Mouse (Mus musculus) heart, postnatal 4 days (tissue): ENCODE data around the gene Arl6. TPM values are rescaled to one million over a fixed set of nuclear protein-coding genes. Genes with fewer than 3 reads are reported as not detected.

ENCODE experiments used
- DNase-seq: peaks from one replicate; pipeline ENCODE4 v3.0.0; 2021
- total RNA-seq, 2 experiments: library from RNA; stranded (reverse); gene quantifications; 2 replicates each; pipeline ENCODE4 v1.2.3; 2021

The Arl6 gene
- total RNA-seq, 2 experiments from 2014 or later = 6.4 to 8.8 TPM

- DNase-seq = no peak
Measured at GRCm38 (mm10) chr16:59586911-59587310, 52.3 kb downstream of the Arl6 start.

GRCm38 (mm10) chr16:59586276-59586675 lies 52.9 kb downstream of the Arl6 start:
- no peak for DNase-seq

DNA sequence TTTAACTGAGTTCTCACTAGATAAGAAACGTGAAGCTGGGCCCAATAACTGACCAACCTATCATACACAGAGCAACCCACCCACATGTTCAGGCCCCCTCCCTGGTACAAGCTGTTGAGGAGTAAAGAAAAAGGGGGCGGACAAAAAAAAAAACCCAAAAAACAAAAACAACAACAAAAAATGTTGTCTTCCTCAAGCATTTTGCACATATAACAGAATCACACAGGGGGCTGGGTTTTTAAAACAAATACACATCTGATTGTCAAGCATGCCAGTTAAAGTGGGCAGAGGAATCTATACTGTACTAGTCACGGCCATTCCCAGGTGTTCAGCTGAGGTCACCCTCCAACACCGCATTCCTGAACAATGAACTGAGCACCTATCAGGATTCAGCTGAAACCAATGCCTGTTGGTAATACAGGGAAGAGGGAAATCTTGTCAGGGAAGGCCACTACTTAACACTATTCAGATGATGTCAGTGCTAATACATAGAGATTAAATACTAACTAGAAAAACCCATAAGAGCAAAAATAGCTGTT lies 53.4 kb downstream of the Arl6 start:
- DNase-seq = no peak

- DNase-seq = no peak
Measured at GRCm38 (mm10) chr16:59583515-59583914, 55.7 kb downstream of the Arl6 start.

GRCm38 (mm10) chr16:59579237-59579636 lies 60.0 kb downstream of the Arl6 start:
- DNase-seq = no peak

- DNase-seq = no peak
Measured at GRCm38 (mm10) chr16:59573961-59574360, 65.2 kb downstream of the Arl6 start.

DNA sequence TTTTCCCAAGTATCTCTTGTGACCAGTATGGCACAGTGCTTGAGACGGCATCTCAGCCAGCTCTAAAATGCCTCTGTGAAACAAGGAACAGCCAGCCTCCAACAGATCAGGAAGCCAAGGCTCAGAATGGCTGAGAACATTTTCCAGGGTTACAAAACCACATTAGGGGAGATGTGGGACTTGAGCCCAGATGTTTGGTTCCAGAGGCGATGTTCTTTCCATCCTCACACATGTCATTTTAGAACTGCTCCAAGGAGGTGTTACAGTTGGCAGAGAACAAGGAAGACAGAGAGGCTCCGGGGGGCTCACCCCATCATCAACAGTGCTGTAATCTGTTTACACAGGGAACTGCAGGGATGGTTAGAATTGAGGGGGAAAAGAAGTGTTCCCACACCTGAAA lies 66.5 kb downstream of the Arl6 start:
- no peak for DNase-seq

DNA sequence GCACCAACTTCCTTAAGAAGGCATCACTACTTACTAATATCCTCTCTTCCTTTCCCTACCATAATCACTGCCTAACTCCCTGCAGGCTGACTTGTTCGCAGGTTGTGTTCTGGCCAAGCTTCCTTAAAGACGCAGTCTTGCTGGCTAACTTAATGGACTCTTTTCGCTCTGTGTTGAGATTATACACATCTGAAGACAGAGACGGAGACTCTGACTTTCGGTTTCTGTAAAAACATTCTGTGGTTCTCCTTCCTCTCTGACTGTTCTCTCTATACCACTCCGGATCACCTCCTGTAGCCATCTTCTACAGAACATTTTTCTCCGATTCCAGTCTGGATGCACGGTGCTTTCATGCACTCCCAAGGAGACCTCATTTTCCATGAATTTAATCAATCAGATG lies 68.4 kb downstream of the Arl6 start:
- DNase-seq = no peak

GRCm38 (mm10) chr16:59569837-59570236 lies 69.4 kb downstream of the Arl6 start:
- peak; percentile 18 for DNase-seq

DNA sequence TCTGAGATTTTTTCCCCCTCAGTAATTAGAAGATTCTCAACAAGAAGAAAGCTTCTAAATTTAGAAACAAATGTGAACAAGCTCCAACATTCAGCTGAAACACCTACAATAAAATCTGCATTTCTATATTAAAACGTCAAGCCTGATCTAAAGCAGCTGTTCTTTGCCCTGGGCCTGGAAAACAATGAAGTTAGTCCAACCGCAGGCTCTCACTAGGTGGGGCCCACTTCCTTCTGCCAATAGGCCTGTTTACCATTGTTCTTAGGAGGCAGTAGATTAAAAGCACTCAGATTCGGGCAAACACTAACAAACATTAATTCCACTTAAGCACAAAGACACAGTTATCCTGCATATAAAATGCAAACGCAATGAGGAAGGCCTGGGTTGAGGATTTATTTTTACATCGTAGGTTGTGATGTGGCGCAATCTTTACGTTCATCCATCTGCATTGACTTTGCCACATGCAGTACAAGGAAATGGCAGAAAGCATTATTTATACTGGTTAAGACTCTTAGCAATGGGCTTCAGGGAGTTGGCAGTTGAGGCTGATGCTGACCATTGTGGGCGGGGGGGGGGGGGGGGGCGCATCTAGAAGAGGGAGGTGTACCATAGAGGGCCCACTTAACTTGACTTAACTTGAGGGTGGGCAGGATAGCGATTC lies 71.3 kb downstream of the Arl6 start:
- DNase-seq = no peak

- peak; percentile 53 for DNase-seq
Measured at GRCm38 (mm10) chr16:59566437-59566836, 72.8 kb downstream of the Arl6 start.

DNA sequence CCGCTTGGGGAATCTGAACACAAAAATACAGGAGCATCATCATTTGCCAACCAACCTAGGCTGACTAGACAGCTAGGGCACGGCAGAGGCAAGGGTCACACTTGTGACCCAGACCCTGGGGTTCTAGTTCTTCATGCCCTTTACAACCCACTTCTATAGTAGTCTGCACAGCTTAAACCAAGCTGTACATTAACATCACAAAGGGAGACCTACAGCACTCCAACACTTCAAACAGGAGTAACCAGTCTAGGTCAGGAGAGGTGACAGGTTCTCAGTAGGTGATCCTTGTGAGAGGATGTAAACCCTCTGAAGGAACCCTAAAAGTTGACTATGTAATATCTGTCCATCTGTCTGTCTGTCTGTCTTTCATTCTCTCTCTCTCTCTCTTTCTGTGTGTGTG lies 73.6 kb downstream of the Arl6 start:
- no peak for DNase-seq

GRCm38 (mm10) chr16:59564025-59564424 lies 75.2 kb downstream of the Arl6 start:
- no peak for DNase-seq

Other genes starting within 250 kb of the Arl6 start
- not detected for gene Gabrr3, start 232.1 kb downstream of the Arl6 start, total RNA-seq
- 10 to 100 TPM; 14.2 to 15.1 TPM for gene Riox2, start 167.6 kb downstream of the Arl6 start, total RNA-seq
- 10 to 100 TPM; 85.5 to 86.4 TPM for gene Crybg3, start 38.4 kb downstream of the Arl6 start, total RNA-seq